Mouse (Mus musculus): ENCODE measurements at regions not wholly inside any gene's neighbourhood (a gene's known extent, or its start where the extent isn't known, plus 50 kb on each side); places are given as distances from the start of the nearest gene placed in this dataset.
A peak's percentile ranks its signal among the peaks of the same experiment; 100 is the strongest.

- DNase-seq = no peak
These were observed 78.2 kb upstream of the Slc16a7 start for GRCm38 (mm10) chr10:125467503-125467902.

GRCm38 (mm10) chr10:125488350-125488749 lies 99.1 kb upstream of the Slc16a7 start:
- no peak for DNase-seq

DNA sequence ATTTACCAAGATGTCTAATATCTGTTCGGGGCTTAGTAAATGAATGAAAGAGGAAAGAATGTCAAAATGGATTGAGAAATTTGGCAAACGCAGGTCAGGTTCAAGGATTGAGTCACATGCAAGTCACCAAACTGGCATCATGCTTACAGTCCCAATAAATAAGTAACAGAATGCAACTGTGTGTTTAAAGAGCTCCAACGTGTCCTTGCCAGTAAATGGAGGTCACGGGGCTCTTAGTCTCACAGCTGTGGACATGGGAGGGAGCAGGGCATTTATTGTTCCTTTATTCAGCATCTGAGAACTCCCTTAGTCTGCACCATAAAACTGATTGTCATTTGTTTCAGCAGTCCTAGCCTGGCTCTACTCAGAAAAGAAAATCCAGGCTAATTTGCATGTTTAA lies 101.1 kb upstream of the Slc16a7 start:
- DNase-seq = peak; percentile 49 to 70

DNA sequence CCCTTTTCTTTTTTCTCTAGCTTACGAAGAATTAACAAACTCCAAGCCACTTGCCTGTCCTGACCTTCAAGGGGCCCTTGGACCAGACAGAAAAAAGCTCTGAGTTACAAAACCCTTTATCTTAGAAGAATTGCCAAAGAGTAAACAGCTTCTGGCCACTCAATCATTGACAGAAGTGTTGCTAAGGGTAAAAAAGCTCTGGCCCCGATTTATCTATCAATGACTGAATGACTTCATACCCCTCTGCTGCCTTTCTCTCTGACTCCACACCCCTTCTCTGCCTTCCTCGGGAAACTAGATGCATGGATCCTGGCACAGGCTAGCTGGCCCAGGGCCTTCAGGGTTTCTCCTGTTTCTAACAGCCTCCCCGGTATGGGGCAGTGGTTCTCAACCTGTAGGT lies 105.2 kb upstream of the Slc16a7 start:
- no peak for DNase-seq

GRCm38 (mm10) chr10:125498347-125498746 lies 109.1 kb upstream of the Slc16a7 start:
- no peak for DNase-seq

DNA sequence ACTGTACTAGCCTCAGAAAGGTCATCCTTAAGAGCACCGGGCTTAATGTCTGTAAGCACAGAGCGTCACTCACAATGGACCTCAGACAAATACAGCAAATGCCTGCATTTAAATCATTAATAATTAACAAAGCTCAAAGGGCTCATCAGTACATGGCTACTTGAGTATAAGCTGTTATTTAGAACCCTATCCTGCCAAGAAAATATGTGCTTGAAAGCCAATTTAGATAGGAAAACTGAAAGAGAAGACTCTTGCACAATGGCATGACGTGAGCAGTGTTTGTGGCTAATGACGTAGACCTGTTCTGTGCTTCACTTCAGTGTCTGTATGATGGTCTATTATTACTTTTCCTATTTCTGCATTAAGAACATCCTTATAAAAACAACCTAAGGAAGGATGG lies 111.1 kb upstream of the Slc16a7 start:
- no peak for DNase-seq

GRCm38 (mm10) chr10:125515026-125515425 lies 125.8 kb upstream of the Slc16a7 start:
- no peak for DNase-seq

GRCm38 (mm10) chr10:125530876-125531275 lies 141.6 kb upstream of the Slc16a7 start:
- DNase-seq = no peak

DNA sequence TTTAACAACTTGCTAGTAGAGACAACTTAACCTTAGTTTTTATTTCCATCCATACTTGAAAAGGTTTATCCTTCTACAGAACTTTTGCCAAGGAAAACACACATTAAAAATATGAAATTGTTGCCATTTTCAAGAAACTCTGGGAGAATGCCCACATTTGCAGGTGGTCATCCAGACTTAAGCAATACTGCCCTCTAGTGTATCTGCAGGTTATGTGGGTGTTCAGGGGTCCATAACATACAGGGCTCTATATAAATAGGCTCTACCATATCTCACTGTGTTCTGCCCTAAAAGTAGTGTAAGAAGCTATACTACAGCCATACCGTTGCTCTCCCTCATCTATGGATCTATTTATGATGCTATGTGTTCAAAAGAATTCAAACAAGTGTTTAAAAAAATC lies 149.1 kb upstream of the Slc16a7 start:
- peak; percentile 23 to 32 for DNase-seq

DNA sequence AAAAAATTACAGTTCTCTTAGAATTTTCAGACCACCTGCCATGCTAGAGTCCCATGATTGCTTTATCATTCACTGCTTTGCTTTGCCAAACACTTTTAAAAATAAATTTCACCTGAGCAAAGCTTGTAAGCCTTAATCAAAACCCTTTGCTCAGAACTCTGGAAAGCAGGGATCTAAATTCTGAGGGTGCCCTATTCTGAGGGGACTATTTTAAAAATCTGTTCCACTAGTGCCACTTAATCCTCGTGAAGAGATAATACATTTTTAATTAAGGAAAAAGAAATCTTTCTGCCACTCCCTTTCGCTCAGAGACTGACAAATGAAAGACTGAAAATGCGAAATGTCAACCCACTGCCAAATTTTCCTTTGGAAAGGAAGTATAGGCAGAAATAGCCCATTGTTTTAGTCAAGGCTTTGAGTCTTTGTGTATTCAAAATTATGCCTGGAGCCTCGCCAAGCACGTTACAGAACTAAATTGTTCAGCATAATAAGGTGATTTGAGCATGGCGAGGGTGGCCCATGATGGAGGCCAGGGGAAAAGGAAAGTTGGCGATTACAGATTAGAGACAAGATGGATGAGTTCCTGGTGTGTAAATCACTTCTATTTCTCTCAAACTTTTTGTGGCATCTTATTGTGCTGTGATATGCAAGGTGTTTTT lies 197.4 kb upstream of the Slc16a7 start:
- peak in 1 of 2 experiments; percentile 2 for DNase-seq

GRCm38 (mm10) chr10:125593006-125593405 lies 203.7 kb upstream of the Slc16a7 start:
- no peak for DNase-seq

DNA sequence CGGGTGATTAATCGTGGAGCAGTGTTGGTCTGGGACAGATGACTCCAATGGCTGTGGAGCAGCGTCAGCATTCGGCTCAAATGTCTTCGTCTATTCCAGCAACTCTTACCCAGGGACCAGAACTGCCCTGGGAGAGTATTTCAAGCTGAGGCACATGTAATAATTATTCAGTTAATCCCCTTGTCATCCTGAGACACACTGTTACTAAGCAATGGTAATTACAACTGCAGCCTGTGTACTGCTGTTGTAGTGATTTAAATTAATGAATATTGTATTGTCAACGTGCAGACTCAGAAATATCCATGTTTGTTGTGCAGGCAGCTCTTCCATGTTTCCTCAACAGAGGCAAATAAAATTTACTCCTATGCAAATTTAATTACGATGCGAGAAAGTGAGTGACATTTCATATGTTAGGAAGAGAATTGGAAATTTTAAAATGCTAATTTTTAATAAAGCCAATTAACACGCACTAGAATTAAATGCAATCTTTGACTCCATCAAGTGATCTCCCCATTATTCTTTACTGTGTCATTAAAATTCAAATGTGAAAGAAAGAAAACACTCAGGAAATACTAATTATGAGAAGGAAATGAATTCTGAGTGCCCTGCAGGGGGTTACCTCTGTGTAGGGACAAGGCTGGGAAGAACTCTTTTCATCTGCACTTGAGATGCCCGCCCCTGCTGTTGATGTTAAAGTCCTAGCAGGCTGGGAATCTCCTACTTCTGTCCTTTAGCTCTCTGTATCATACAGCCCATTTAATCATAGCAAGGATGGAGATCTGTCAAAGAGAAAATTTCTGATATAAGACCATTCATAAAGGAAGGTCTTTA lies 218.7 kb upstream of the Slc16a7 start:
- no peak for DNase-seq

GRCm38 (mm10) chr10:125610353-125610752 lies 221.1 kb upstream of the Slc16a7 start:
- DNase-seq = no peak

- no peak for DNase-seq
These were observed 223.5 kb upstream of the Slc16a7 start for GRCm38 (mm10) chr10:125612773-125613172.

- no peak for DNase-seq
These were observed 232.1 kb upstream of the Slc16a7 start for GRCm38 (mm10) chr10:125621376-125621775.

DNA sequence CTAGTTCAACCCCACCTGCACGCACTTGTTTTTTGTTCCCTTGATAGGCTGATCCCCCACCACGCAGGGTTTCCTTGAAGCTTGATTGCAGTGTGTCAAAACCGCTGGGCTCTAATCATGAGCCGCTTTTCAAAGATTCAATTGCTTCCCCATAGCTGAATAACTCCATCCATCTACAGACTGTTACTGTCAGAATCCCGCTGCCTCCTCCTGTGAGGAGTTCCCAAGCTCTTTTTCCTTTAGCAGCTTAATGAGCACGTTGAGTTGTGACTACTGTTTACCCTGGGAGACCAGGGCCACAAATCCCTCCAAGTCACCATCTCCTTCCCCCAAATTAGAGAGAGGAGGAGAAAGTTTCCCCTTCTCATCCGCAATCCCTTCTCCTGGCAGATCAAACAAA lies 234.6 kb upstream of the Slc16a7 start:
- DNase-seq = no peak

DNA sequence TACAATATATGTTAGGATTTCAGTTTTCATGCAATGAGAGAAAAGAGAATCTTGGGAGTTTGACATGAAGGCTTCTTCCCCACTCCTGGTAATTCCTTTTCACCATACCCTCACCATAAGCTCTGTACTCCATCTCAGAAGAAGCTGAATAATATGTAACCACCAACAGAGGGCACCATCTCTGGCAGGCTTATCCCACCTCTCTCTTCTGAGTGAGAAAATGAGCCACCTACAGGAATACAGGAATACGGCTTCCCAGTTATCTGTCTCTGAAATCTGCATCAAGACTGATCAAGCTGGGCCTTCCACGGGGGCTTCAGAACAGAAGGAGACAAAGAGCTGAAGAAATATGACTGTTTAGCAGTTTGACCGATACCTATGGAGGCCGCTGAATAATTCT lies 278.6 kb upstream of the Slc16a7 start:
- DNase-seq = no peak

DNA sequence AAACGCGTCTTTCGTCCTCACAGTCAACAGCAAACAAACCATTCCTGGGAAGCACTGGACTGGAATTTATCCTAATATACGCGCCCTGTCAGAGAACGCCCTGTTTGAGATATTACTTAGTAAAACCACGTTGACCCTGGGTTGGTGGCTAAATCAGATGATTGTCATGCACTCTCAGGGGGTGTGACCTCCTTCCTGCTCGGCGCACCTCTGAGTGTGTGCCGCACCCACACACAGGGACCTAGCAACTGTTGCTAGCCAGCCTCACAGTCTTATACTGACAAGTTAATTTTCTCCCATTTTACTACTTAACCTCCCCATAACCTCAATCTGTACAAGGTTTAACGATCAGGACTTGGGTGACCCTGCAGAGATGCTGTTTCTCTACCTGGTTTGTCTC lies 284.4 kb upstream of the Slc16a7 start:
- no peak for DNase-seq

- peak in 1 of 2 experiments; percentile 22 for DNase-seq
These were observed 286.3 kb upstream of the Lrig3 start for GRCm38 (mm10) chr10:125679644-125680043.

- no peak for DNase-seq
These were observed 280.8 kb upstream of the Lrig3 start for GRCm38 (mm10) chr10:125685130-125685529.

GRCm38 (mm10) chr10:125693505-125693904 lies 272.5 kb upstream of the Lrig3 start:
- DNase-seq = no peak

GRCm38 (mm10) chr10:125696159-125696558 lies 269.8 kb upstream of the Lrig3 start:
- no peak for DNase-seq

DNA sequence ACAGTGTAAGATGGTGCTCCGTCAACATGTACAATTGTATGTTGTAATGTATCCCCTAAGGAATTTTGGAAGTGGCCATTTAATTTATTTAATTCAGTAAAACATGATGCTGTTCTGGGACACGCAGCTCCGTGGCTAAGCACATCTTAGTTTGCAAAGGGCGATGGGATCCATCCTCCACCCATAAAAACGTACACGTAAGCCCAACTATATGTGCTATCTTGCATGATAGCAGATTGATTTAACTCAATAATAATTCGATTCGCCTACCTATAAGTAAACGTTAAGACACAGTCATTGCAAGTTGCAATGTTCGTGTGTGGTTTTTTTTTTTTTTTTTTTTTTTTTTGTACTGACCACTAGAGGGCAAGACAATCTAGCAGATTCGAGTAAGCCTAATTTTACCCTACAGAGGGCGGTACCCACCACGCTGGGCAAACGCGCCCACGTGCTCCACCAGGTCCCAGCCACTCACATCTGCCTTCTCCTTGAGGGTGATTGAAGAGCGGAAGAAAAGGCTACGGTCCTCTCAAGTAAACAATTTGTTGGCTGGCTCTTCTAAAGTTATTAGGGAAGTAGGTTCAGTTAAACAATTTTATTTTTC lies 240.8 kb upstream of the Lrig3 start:
- peak; percentile 73 to 77 for DNase-seq

GRCm38 (mm10) chr10:125725681-125726139 lies 240.3 kb upstream of the Lrig3 start:
- no peak for DNase-seq
